Mouse (Mus musculus) left cerebral cortex, postnatal 4 days (tissue): Measurements from ENCODE around the gene Itsn1. TPM values are rescaled to one million over a fixed set of nuclear protein-coding genes. Genes with fewer than 3 reads are reported as not detected.
A peak's percentile ranks its signal among the peaks of the same experiment; 100 is the strongest.

Source experiments
- DNase-seq: peaks from one replicate; pipeline ENCODE4 v3.0.0-alpha.2; 2022
- intact Hi-C: fragments of 180-260 bp; cut with DNase I; formaldehyde crosslinking; loops from one replicate; pipeline ENCODE4 v1.15.1; 2025
- total RNA-seq, 2 experiments: library from RNA; stranded (reverse); gene quantifications; 2 replicates each; pipeline ENCODE4 v1.2.3; 2021

Gene Itsn1
- total RNA-seq, 2 experiments from 2014 or later, result 200 to 212 TPM

DNA sequence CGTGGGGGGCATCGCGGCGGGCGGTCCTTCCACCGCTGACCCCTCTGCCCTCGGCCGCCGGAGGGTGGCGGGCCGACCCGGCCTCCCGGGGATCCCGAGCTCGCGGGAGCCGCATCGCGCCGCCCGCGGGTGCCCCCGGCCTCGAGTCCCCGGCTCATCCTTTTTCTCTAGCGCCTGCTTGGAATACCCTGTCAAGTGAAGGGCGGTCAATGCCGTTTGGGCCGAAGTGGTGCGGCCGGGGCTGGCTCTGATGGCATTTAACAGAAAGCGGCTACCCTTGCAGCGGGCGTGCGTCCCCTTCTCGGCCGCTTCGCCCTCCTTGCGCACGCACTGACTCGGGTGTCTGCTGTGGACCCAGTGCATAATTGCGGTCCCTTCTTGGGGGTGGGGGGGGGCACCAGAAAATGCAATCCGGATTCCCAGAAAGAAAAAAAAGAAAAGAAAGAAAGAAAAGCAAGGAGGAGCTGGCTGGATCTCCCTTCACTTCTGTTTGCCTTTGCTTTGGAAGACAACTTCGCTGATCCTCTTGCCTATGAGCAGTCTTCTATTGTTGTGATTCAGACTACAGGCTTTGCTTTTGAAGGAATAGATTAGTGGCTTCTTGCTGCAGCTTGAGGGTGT, 850 bp downstream of the Itsn1 start:
- DNase-seq, result peak; percentile 45
- intact Hi-C loops, result loop anchor here (5.0 to 10.0 kb wide), 2 partner anchors 65 to 177 kb away; no protein-coding TSS in a partner anchor

DNA sequence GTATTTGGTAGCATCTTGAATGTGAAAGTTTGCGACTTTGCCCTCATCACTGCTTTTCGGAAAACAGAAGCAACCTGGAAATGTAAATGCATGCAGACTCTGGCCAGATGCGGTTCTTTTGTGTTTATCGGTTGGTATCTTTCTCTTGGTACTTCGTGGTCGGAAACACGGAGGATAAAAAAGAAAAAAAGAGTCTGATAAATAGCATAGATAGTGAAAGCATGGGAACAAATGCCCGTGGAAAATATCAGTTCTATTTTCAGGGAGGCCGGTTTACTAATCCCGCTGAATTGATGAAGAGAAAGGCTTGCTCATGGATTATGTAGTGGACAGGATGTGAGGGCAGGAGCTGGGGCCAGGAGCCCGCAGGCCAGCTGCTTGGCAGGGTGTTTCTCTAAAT, 1.4 kb downstream of the Itsn1 start:
- DNase-seq, result no peak
- intact Hi-C loops, result loop anchor here (5.0 to 10.0 kb wide), 2 partner anchors 64 to 177 kb away; no protein-coding TSS in a partner anchor

DNA sequence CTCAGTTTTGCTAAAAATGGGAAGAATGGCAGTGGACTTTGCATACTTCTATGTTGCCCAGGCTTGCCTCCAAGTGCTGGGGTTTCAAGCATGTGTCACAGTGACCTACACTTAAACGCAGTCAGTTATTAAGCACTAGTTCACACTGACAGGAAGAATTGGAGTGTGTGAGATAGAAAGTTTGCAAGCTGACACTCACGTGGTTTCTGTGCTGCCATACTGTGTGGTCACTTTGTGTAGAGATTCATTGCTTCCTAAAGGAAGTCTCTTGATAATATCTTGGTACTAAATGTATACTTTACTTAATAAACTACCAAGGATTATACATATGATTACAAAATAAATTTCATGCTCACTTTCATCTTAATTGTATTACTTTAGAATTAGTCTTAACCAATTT, 3.7 kb downstream of the Itsn1 start:
- no peak for DNase-seq
- intact Hi-C loops, result loop anchor here (5.0 to 10.0 kb wide), 2 partner anchors 62 to 174 kb away; no protein-coding TSS in a partner anchor

DNA sequence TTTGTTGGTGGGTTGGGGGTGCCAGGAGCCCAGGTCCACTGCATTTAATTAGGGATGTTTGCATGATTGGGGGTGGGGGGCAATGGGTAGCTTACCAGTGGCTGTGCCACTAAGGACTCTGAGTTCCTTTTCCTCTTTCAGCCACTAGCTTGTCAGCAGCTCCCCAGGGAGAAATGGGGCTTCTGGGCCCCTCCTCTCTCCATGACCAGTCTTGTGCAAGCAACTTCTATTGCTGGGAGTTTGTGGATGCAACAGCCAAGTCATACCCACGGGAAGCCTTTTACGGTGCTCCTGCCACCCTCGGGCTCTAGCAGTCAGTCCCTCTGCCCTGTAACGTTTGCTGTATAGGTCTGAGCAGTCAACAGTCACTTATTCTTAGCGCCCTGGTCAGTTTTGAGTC, 5.7 kb downstream of the Itsn1 start:
- intact Hi-C loops, result loop anchor here (5.0 to 10.0 kb wide), 2 partner anchors 60 to 173 kb away; no protein-coding TSS in a partner anchor
- DNase-seq, result no peak

DNA sequence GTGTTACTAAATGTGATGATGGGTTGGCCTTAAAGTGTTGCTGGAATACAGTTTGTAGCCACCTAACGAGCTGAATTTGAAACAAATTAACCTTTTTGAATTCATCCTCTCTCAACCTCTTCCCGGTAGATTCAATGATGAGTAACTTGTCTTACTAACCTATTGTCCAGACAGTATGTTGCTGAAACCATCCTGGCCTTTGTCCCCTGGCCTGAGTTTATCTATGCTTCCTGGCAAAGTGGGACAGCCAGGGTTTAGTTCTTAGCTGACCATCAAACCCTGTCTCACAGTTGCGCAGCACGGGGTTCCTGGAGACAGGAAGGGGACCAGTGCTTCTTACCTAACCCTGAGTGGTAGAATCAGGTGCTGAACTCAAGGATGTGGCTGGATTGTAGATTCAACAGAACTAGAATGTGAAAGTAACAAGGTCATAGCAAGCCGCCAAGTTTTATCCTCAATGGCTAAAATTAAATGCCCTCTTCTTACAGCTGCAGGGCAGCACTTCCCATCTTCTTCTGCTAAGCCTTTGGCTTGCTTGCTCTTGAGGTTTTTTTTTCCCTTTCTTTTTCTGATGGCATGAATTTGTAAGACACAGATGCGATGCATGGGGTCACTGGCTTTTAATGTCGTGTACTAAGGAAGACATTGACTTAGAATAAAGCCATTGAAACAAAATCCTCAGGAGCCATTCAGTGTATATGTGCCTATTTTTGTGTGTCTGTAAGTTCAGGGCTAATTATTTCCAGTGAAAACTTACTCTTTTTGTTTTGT, 7.2 kb downstream of the Itsn1 start:
- intact Hi-C loops, result loop anchor here (10.0 kb wide), 1 partner anchor 59 kb away; no protein-coding TSS in a partner anchor
- no peak for DNase-seq

DNA sequence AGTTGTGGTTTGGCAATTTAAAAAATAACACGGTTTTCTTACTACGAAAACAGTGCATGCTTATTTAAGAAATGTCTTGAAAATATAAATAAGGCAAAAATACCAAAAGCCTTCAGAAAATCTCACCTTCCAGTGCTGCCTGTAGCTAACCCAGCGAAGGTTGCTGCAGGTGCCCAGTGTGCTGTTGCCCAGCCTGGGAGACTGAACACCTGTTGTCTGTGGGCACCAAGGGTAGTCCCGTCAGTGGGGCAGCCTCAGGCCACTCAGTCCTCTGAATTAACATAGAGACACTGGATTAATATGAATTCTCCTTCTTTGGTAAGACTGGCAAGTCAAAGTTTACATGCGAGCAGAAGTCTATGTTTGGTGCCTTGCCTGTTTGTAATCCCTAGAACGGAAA, 9.4 kb downstream of the Itsn1 start:
- intact Hi-C loops, result loop anchor here (10.0 kb wide), 1 partner anchor 56 kb away; no protein-coding TSS in a partner anchor
- no peak for DNase-seq

DNA sequence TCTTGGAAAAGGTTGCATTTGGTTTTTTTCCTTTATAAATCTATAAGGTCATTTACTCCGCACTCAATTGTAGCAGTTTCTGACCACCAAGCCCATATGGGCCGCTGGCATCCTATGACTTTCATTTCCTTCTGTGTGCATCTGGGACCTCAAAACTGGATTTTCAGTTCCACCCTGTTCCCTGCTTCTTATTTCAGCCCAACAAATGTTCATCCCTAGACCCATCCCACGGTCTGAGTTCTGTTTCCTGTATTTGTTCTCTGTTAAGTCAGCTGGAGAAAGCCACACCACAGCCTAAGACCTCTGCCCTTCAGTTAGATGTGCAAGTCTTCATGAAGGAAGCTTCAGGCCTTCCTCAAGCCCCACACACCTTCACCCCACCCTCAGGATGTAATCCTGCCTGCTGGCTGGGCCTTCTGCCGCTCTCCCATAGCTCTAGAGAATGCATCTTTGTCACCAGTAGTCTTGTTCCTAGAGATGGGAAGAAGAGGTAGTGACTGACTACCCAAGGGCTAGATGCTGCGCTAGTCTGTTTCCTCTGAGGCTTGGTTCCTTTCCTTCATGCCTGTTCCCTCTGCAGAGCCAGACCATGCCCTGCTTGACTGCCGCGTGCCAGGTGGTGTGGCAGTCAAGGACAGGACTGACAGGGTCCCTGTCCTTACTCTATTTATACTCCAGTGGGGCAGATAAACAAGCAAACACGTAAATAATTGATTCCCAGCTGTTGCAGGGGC, 11.3 kb downstream of the Itsn1 start:
- intact Hi-C loops, result no loop called here
- DNase-seq, result no peak

DNA sequence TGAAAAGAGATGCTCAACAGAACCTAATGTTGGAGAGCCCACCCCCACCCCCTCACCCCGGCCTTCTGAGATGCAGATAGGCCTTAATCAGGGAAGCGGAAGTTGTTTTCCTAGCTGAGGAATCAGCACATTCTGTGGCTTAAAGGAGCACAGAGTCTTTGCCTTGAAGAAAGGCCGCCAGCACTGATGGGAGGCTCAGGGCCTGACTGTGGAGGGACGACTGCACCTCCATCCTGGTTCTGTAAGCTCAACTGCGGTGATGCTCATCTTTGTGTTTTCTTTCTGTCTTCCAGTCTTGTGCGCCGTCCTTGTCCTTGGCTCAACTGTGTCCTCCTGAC, 11.8 kb downstream of the Itsn1 start:
- no peak for DNase-seq
- intact Hi-C loops, result no loop called here

DNA sequence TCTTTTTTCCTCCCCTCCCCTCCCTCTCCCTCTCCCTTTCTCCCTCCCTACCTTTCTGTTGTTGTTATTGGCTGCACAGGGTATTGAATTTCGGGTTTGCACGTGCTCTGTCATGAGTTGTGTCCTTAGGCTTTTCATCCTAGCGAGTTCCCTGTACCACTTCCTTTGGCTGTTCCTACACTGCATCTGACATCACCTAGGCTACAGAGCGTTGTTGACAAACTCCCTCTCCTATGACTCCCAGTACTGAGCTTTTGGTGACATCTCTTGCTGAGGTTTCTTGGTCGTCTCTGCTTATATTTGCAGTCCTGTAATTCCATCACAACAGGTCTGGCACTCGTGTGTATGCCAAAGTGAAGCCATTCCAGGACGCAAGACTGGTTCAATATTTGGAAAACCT, 14.0 kb downstream of the Itsn1 start:
- intact Hi-C loops, result no loop called here
- DNase-seq, result no peak

DNA sequence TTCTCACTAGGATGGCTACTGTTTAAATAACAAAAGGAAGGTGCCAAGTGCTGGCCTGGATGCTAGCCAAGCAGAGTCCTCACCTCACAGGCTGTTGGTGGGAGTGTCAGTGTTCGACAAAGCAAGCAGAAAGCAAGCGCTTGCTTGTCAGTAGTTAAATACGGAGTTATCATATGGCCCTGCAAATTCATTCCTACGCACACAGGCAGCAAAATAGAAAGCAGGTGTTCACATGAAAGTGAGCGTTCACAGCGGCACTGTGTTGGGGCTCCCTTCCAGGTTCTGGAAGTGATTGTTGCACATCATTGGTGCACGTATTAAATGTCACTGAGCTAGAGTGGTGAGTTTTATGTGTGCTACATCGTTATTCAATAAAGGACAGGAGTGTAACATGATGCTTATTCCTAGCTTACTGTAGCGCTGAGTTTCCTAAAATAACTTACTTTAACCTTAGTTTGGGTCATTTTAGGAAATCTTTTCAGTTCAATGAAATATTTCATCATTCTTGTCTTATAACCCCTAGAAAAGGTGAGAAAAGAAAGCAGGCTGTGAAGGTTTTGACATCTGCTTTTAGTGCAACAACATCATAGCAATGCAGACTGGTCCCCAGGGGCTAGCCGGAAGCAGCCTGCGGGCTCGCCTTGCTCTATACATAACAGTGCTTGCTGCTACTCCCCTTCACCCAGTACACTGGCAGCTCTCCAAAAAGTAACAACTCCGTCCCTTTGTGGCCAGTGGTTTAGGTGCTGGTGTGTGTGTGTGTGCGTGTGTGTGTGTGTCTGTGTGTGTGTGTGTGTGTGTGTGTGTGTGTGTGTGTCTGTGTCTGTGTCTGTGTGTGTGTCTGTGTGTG, 17.2 kb downstream of the Itsn1 start:
- peak; percentile 46 for DNase-seq
- intact Hi-C loops, result no loop called here

DNA sequence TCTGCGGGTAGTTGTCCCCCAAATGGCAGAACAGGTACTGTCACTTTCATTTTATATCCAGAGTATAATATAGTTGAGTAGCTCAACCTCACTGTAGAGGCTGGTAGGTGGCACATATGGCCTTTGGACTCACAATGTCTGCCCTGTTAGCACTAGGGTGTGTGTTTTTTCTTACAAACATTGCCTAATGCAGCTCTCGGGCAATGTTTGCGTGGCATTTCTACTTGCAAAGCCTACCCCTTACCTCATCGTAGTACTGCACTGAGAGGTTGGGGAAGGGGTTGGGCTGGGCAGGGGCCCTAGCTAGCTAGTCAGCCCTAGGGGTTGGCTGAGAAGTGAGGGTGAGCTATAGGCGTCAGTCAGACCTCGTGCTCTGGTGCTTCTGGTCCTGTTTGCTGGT, 18.5 kb downstream of the Itsn1 start:
- DNase-seq, result no peak
- intact Hi-C loops, result no loop called here

DNA sequence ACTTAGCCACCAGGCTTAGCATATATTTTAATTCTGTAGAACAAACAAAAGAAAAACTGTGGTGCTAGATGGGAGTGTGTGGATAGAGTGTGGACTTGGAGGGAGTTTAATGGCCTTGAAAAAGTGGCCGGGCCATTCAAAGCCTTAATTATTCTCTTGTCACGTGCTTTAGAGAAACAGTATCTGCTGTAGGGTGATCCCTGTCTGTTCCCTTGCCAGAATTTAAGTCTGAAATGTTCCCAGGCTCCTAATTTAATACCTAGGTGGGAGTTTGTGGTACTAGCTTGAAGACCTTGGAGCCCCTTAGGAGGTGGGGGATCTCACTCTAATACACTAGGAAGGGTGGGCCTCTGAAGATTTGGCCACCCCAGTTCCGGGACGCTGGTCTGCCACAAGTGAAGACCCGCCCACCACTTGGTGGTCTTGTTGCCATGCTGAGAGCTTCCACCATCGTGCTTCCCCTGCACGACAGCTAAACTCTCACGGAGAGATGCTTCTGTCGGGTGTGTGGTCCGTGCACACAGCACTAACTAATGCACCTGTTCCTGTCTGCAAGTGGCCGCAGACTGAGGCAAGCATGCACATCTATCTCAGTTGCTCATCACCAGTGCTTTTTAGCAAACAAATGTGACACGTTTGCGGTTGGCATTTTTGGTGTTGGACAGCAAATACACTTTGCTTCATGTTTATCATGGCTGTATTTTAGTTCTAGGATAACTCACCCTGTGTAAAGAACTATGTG, 22.7 kb downstream of the Itsn1 start:
- DNase-seq, result no peak
- intact Hi-C loops, result no loop called here

DNA sequence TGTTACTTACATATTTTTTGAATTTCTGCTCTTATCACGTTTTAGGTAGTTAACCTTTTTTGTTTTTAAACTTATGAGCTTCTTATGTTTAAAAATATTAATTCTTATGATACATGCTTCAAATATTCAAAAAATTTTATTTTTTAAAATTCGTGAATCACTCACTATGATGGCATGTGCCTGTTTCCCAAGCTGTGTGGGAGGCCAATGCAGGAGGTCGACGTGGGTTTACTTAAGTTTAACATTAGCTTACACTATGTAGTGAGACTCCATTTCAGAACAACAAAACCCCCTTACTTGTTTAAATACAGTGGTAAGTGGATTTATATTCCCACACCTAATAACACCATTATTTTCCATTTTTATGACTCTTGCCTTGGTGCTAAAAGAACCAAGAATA, 24.5 kb downstream of the Itsn1 start:
- intact Hi-C loops, result no loop called here
- no peak for DNase-seq

DNA sequence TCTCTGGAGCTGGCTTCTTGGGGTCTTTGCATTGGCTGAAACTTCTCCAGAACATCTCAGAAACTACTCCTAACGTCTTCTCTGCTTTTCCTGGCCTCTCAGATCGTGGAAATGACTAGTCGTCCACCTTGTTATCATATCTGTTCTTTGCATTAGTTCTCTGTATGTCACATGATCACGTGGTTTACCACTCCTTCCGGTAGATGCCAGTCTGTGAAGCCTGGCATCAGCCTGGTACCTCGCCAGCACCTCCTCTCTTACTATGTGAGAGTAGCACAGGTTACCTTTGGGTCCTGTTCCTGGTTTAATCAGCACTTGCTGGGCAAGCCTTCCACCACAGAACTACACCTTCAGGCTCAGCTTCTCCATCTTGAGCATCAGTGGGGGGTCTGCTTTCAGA, 25.9 kb downstream of the Itsn1 start:
- DNase-seq, result no peak
- intact Hi-C loops, result no loop called here

DNA sequence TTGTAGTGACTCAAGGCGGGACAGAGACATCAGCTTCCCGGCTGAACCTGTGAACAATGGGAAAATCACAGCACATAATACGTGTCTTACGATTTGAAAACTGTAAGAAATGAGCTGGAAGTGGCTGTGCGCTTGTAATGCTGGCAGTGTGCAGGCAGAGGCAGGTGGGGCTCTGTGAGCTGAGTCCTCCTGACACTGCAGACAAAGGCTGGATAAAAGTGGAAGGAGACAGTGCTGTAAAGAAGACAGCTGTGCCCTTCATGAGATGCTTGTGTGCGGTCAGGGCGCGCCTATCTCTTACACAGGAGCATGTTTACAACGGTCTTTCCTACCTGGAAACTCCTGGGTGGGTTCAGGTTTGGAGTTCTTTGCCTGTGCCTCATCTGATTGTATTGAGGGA, 32.1 kb downstream of the Itsn1 start:
- DNase-seq, result no peak
- intact Hi-C loops, result no loop called here

DNA sequence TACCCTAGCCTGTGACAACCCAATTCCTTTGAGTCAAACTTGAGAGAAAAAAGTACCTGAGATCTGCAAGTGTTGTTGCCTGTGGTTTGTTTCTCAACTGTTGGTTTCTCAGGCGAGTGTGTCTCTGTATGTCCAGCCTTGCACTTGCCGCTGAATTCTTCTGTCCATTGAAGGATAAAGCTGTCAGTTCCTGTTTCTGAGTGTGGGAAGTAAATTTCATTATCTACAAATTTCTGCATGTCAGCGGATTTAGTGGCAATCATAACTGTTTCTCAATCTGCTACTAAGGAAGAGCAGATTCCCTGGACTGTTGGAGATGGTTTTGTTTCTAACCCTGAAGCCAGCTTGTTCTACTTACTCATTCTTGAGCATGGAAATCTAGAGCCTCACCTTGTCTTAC, 32.7 kb downstream of the Itsn1 start:
- DNase-seq, result no peak
- intact Hi-C loops, result no loop called here

DNA sequence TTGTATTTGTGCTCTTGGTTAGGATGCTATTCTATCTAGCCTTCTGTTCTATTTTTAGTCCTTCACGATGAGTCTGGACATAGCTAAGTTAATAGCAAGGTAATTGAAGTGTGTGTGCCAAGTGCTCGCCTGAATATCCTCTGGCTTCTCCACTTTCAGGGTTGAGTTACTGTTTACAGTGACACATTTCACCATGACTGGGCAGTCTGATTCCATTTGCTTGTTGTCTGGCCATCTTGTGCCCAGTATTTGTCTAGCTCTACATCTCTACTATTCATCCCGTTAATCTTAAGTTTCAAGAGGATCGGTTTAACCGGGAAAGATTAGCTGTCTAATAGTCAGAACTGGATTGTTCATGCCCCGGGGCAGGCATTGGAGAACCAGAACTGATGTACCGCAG, 33.4 kb downstream of the Itsn1 start:
- intact Hi-C loops, result no loop called here
- DNase-seq, result no peak

DNA sequence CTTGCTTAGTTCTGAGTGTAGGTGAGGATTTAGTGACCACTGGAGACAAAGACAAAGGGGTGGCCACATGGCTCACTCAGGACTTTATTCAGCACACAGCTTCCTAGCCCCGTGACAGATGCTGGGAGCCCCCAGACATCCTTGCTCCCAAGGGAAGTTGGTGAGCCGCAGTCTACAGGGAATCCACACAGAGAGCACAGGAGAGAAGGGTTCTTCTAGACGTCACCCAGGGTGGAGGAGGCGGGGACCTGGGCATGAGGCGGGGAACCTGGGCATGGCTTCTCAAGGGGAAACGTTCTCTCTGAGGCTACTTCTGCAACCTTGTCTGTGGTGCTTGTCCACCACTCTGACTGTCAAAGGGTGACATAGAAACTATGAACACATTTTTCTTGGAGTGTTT, 34.9 kb downstream of the Itsn1 start:
- intact Hi-C loops, result no loop called here
- no peak for DNase-seq

DNA sequence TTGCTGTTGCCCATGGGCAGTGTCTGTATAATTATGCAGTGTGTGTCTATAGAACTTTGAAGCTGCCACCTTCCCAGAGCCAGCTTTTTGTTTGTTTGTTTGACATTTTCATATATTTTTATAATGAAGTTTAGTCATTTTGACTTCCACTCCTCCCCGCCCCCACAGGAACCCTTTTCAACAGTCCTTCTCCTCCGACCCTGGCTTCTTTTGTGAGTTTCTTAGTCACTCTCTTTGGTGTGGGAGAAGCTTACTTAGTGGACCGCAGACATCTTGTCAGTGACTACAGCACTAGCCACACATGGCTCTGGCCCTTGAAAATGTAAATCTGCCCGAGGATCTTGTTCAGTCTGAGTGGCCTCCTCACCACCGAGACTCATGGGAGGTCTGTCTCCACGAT, 35.3 kb downstream of the Itsn1 start:
- DNase-seq, result no peak
- intact Hi-C loops, result no loop called here
